Mouse (Mus musculus): ENCODE data around the gene Fam107b. TPM values are rescaled to one million over a fixed set of nuclear protein-coding genes. Genes with fewer than 3 reads are reported as not detected.
A peak's percentile ranks its signal among the peaks of the same experiment; 100 is the strongest.

The Fam107b gene
- polyA plus RNA-seq, 1 experiment = 8.2 TPM

DNA sequence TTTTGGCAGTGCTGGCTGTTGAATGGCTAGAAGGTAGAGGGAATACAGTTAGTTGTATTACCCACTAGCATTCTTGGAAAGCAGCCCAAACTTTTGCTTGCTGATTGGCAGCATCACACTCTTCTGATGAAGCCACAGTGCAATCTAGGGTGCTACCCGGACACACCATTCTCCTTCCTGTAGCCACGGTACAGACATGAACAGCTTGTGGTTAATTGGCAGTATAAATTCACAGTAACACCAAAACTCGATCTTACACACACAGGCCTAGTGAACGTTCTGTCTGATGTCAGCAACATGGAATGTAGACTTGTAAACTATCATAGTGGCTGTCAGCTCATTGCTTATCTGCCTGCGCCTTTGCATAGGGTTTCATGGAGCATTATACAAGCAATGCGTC, 193.8 kb downstream of the Fam107b start:
- 34% methylated on average over 6 of the region's 6 CpGs for WGBS
- Histone ChIP-seq H3K27ac (ENCODE audit: insufficient read depth, low read depth, low read length) (no peak overlapping the region), H3K4me1 (ENCODE audit: control insufficient read depth, insufficient read depth, insufficient read length, low read length) (peaks cover 22% of the 10 kb centered on the region; the same call in 1 of the 2 replicates), H3K36me3 (ENCODE audit: control insufficient read depth, insufficient read depth, low read length) (no peaks in the 10 kb centered on the region), H3K27me3 (ENCODE audit: control insufficient read depth, insufficient read depth, low read length) (no peaks in the 10 kb centered on the region), H3K4me3 (ENCODE audit: low read depth, low read length) (no peak overlapping the region)
- TF ChIP-seq CTCF (IDR thresholded peaks at IDR 0.05; ENCODE audit: extremely low read depth, insufficient read length, insufficient replicate concordance, low read depth, low read length) = no peak
- no peak for TF ChIP-seq POLR2A (IDR thresholded peaks at IDR 0.05; ENCODE audit: low read depth, low read length)

DNA sequence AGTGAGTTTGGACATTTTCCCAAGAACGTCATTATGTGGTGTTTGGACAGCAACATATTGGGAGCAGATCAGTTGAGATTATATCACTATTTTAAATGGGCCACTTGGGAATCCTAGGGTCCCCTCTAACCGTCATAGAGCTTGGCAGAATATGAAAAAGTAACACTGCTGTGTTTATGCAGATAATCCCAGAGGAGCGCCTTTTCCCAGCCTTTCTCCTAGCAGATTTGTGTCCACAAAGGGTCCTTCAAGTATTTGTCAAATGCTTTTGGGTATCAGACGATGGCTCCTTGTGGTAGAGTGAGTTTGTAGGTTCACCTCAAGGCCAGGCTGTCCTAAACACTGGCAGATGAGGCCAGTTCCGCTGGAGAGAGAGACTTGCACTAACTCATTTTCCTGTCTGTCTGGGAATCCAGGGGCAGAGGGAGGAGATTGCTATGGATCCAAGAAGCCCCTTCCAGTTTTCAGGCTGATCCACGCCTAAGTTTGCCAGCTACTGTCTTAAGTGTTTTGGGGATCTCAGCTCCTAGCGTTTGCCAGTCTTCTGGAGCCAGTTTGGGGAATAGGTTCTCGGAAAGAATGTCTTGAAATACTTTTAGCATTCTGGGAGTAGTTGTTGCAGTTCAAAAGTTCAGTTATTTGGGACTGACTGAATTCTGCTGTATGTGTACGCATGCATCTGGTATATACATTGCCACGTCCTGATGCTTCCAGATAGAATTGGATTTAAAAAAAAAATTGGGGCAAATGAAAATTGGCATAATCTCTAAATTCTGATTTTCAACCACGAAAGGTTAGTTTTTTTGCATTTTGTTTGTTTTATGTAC, 195.9 kb downstream of the Fam107b start:
- WGBS = 74% methylated on average over 11 of the region's 11 CpGs
- Histone ChIP-seq H3K27ac (ENCODE audit: insufficient read depth, low read depth, low read length) (no peak overlapping the region), H3K36me3 (ENCODE audit: control insufficient read depth, insufficient read depth, low read length) (no peaks in the 10 kb centered on the region), H3K4me1 (ENCODE audit: control insufficient read depth, insufficient read depth, insufficient read length, low read length) (peaks cover 25% of the 10 kb centered on the region; the same call in 1 of the 2 replicates), H3K4me3 (ENCODE audit: low read depth, low read length) (no peak overlapping the region), H3K27me3 (ENCODE audit: control insufficient read depth, insufficient read depth, low read length) (no peaks in the 10 kb centered on the region)
- no peak for TF ChIP-seq POLR2A (IDR thresholded peaks at IDR 0.05; ENCODE audit: low read depth, low read length)
- no peak for TF ChIP-seq CTCF (IDR thresholded peaks at IDR 0.05; ENCODE audit: extremely low read depth, insufficient read length, insufficient replicate concordance, low read depth, low read length)

DNA sequence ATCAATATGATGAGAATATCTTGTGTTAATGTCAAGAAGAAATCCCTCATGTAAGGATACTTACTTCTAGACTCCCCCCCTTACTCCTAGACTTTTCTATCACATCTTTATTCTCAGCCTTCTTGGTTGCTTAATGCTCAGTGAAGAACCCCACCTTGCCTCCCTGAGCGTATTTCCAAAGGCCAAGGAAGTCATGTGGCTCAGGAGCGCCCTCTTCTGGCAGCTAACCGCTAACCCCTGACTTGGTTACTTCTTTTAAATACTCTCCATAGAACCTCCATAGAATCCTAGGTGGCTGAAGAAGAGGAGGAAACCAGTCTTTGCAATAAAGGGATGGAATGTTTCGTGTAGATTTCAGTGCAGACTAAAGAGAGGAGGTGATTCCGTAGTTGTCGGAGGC, 199.0 kb downstream of the Fam107b start:
- 26% methylated on average over 6 of the region's 6 CpGs for WGBS
- Histone ChIP-seq H3K4me1 (ENCODE audit: control insufficient read depth, insufficient read depth, insufficient read length, low read length) (peaks cover 18% of the 10 kb centered on the region; the same call in 1 of the 2 replicates), H3K4me3 (ENCODE audit: low read depth, low read length) (no peak overlapping the region), H3K27me3 (ENCODE audit: control insufficient read depth, insufficient read depth, low read length) (no peaks in the 10 kb centered on the region), H3K36me3 (ENCODE audit: control insufficient read depth, insufficient read depth, low read length) (peaks cover 8% of the 10 kb centered on the region), H3K27ac (ENCODE audit: insufficient read depth, low read depth, low read length) (no peak overlapping the region)
- TF ChIP-seq CTCF (IDR thresholded peaks at IDR 0.05; ENCODE audit: extremely low read depth, insufficient read length, insufficient replicate concordance, low read depth, low read length) = peak; percentile 95; the same call in 1 of the 2 replicates
- no peak for TF ChIP-seq POLR2A (IDR thresholded peaks at IDR 0.05; ENCODE audit: low read depth, low read length)

DNA sequence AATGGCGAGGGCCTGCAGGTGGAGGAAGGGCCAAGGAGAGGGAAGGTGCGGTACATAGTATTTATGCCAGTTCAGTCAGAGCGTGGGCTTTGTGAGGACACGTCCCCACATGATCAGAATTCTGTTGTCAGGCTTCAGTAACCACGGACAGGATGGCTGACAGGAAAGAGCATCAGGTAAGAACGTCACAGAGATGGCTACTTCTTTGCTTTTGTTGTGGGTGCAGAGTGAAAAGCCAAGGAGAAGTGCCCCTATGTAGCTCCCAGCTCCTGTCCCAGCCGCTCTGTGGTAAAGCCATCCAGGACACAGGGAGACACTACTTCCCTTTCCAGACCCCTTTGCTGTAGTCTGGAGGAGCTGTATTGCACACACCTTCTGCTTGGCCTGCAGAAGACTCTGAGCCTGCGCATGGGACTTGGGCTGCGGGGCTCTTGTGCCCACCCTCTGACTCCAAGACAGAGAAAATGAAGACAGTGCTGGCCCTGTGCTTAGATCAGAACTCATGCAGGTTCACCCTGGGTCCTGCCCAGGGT, 199.6 kb downstream of the Fam107b start:
- 73% methylated on average over 9 of the region's 9 CpGs for WGBS
- no peak overlapping the region; the same call in 1 of the 2 replicates for H3K27ac ChIP-seq (ENCODE audit: insufficient read depth, low read depth, low read length)
- TF ChIP-seq POLR2A (IDR thresholded peaks at IDR 0.05; ENCODE audit: low read depth, low read length) (no peak), CTCF (IDR thresholded peaks at IDR 0.05; ENCODE audit: extremely low read depth, insufficient read length, insufficient replicate concordance, low read depth, low read length) (no peak)
- peaks cover 19% of the 10 kb centered on the region; the same call in 1 of the 2 replicates for H3K4me1 ChIP-seq (ENCODE audit: control insufficient read depth, insufficient read depth, insufficient read length, low read length)
- H3K4me3 ChIP-seq (ENCODE audit: low read depth, low read length) = no peak overlapping the region
- H3K36me3 ChIP-seq (ENCODE audit: control insufficient read depth, insufficient read depth, low read length) = peaks cover 8% of the 10 kb centered on the region
- H3K27me3 ChIP-seq (ENCODE audit: control insufficient read depth, insufficient read depth, low read length) = no peaks in the 10 kb centered on the region

DNA sequence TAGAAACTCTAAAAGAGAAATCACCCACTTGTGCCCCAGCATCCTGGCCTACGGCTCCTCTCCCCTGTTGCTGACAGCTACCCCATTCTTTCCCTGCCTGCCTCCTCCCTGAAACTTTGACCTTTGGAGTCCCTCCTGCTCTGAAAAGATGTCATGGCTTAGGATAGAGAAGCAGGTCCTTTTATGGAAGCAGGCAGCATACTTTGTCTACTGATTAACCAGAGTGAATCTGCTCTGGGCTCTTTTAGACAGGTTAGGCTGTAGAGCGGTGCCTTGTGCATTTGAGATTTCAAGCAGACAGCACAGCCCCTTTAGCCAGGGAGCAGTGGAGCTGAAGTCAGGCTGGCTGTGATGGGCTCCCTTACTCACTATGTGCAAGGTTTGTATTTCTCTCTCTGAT, 200.1 kb downstream of the Fam107b start:
- Histone ChIP-seq H3K27me3 (ENCODE audit: control insufficient read depth, insufficient read depth, low read length) (no peaks in the 10 kb centered on the region), H3K4me1 (ENCODE audit: control insufficient read depth, insufficient read depth, insufficient read length, low read length) (peaks cover 21% of the 10 kb centered on the region; the same call in 1 of the 2 replicates), H3K4me3 (ENCODE audit: low read depth, low read length) (peak overlapping the region; percentile 17; the same call in 1 of the 2 replicates), H3K36me3 (ENCODE audit: control insufficient read depth, insufficient read depth, low read length) (peaks cover 8% of the 10 kb centered on the region), H3K27ac (ENCODE audit: insufficient read depth, low read depth, low read length) (peak overlapping the region; percentile 61)
- 28% methylated on average over 2 of the region's 2 CpGs for WGBS
- TF ChIP-seq POLR2A (IDR thresholded peaks at IDR 0.05; ENCODE audit: low read depth, low read length) (peak; percentile 37; the same call in 1 of the 2 replicates), CTCF (IDR thresholded peaks at IDR 0.05; ENCODE audit: extremely low read depth, insufficient read length, insufficient replicate concordance, low read depth, low read length) (no peak)

DNA sequence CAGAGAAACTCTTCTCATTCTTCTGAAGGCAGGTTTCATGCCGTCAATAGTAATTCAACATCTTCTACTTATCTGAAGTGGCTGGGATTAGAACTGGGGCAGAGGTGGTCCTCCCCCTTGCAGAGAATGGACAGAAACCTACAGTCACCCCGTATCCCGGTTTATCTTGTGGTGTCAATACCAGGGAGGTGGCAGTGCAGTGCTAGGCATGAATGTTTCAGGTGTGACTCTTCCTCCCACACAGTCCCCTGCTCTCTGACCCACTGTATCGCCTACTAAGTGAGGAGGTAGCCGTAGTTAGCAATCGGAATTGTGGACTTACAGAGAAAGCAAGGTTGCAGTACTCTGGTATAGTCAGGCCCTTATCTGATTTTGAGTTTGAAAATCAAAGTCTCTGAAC, 201.2 kb downstream of the Fam107b start:
- Histone ChIP-seq H3K4me3 (ENCODE audit: low read depth, low read length) (peak overlapping the region; percentile 23; the same call in 1 of the 2 replicates), H3K27ac (ENCODE audit: insufficient read depth, low read depth, low read length) (no peak overlapping the region)
- 68% methylated on average over 6 of the region's 6 CpGs for WGBS

DNA sequence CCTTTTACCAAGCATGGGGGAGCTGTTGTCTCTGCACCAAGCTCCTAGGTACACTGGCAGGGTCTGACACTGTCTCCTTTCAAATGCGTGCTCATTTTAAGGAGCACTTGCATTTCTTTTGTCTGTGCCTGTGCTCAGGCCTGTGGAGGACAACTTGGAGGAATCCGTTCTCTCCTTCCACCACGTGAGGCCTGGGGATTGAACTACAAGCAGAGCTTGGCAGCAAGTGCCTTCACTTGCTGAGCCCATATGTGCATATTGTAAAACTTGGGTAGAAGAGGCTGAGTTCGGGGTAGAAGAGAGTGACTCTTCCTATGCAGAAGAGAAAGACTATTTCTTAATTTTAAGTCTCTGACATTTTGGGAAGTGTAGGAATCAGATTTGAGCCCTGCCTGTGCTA, 202.8 kb downstream of the Fam107b start:
- peaks cover 11% of the 10 kb centered on the region for H3K36me3 ChIP-seq (ENCODE audit: control insufficient read depth, insufficient read depth, low read length)
- peaks cover 24% of the 10 kb centered on the region; the same call in 1 of the 2 replicates for H3K4me1 ChIP-seq (ENCODE audit: control insufficient read depth, insufficient read depth, insufficient read length, low read length)
- H3K4me3 ChIP-seq (ENCODE audit: low read depth, low read length) = no peak overlapping the region
- 88% methylated on average over 4 of the region's 4 CpGs for WGBS
- H3K27me3 ChIP-seq (ENCODE audit: control insufficient read depth, insufficient read depth, low read length) = no peaks in the 10 kb centered on the region
- H3K27ac ChIP-seq (ENCODE audit: insufficient read depth, low read depth, low read length) = no peak overlapping the region
- no peak for TF ChIP-seq CTCF (IDR thresholded peaks at IDR 0.05; ENCODE audit: extremely low read depth, insufficient read length, insufficient replicate concordance, low read depth, low read length)
- TF ChIP-seq POLR2A (IDR thresholded peaks at IDR 0.05; ENCODE audit: low read depth, low read length) = no peak

More for the DNA sequence above, 201.2 kb downstream of the Fam107b start:
- no peaks in the 10 kb centered on the region for H3K27me3 ChIP-seq (ENCODE audit: control insufficient read depth, insufficient read depth, low read length)
- peaks cover 8% of the 10 kb centered on the region for H3K36me3 ChIP-seq (ENCODE audit: control insufficient read depth, insufficient read depth, low read length)
- no peak for TF ChIP-seq POLR2A (IDR thresholded peaks at IDR 0.05; ENCODE audit: low read depth, low read length)
- TF ChIP-seq CTCF (IDR thresholded peaks at IDR 0.05; ENCODE audit: extremely low read depth, insufficient read length, insufficient replicate concordance, low read depth, low read length) = no peak
- peaks cover 24% of the 10 kb centered on the region; the same call in 1 of the 2 replicates for H3K4me1 ChIP-seq (ENCODE audit: control insufficient read depth, insufficient read depth, insufficient read length, low read length)

Data from small intestine, adult 2 months (tissue).